8 mouse cellular contexts compared by ENCODE assay signal in the genomic region with DNA sequence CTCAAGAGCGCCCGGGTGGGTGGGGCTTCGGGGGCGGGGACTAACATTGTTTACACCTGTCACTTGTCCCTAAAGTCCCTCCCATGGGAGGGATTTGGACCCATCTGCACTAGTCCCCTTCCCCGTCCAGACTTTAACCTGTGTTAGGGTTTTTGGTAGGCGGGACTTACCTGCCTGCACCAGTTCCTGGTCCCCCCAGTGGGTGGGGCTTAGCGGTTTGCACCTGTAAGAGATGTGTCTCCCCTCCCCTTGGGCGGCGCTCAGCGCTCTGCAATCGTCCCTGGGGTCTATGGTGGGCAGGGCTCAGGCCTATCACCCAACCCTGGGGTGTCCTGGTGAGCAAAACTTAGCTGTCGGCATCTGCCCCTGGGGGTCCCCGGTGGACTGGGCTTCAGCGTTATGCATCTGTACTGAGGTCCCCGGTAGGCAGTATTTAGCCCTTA. TPM values are rescaled to one million over a fixed set of nuclear protein-coding genes. Genes with fewer than 3 reads are reported as not detected.
DNase-seq lines count a peak whose midpoint lies in the region; ATAC-seq and TF ChIP-seq lines count a peak whose summit lies in the region.

No protein-coding gene starts in this region.

- peaks cover 15% of the 10 kb centered on the region for H3K36me3 ChIP-seq in heart, embryonic 13.5 days
- peaks cover 20% of the 10 kb centered on the region; the same call in 1 of the 2 replicates for H3K36me3 ChIP-seq in limb, embryonic 14.5 days (ENCODE audit: control insufficient read depth, insufficient read depth, low read length)
- H3K36me3 ChIP-seq in neural tube, embryonic 13.5 days = peaks cover 27% of the 10 kb centered on the region

- H3K4me2 ChIP-seq in heart, embryonic 13.5 days = peak overlapping the region; percentile 98
- peak overlapping the region; percentile 94 for H3K4me2 ChIP-seq in limb, embryonic 14.5 days (replicated peaks; ENCODE audit: low read depth, low read length, severe bottlenecking)
- H3K4me2 ChIP-seq in neural tube, embryonic 13.5 days = peak overlapping the region; percentile 99

- peaks cover 38% of the 10 kb centered on the region for H3K4me1 ChIP-seq in heart, embryonic 13.5 days
- H3K4me1 ChIP-seq in limb, embryonic 14.5 days (ENCODE audit: control insufficient read depth, insufficient read depth, low read length) = peaks cover 13% of the 10 kb centered on the region; the same call in 1 of the 2 replicates
- peaks cover 41% of the 10 kb centered on the region for H3K4me1 ChIP-seq in neural tube, embryonic 13.5 days (replicated peaks)

- no peak for TF ChIP-seq POLR2A in limb, embryonic 14.5 days (IDR thresholded peaks at IDR 0.05; ENCODE audit: borderline replicate concordance, extremely low read depth, insufficient read depth, insufficient read length)

- under 1% methylated on average over 15 of the region's 15 CpGs for WGBS in heart, embryonic 13.5 days
- 2% methylated on average over 15 of the region's 15 CpGs for WGBS in limb, embryonic 14.5 days
- 2% methylated on average over 15 of the region's 15 CpGs for WGBS in neural tube, embryonic 13.5 days

- H3K9me3 ChIP-seq in heart, embryonic 13.5 days = no peaks in the 10 kb centered on the region
- no peaks in the 10 kb centered on the region for H3K9me3 ChIP-seq in limb, embryonic 14.5 days (ENCODE audit: control insufficient read depth, low read length)
- H3K9me3 ChIP-seq in neural tube, embryonic 13.5 days = no peaks in the 10 kb centered on the region

- H3K4me3 ChIP-seq in heart, embryonic 13.5 days = peak overlapping the region; percentile 97
- H3K4me3 ChIP-seq in limb, embryonic 14.5 days (replicated peaks; ENCODE audit: low read length) = peak overlapping the region; percentile 91
- H3K4me3 ChIP-seq in neural tube, embryonic 13.5 days = peak overlapping the region; percentile 95

- no peak for DNase-seq in heart, postnatal 4 days
- DNase-seq in R1 (ENCODE audit: low read depth, low spot score) = peak; percentile 94
- peak; percentile 31 for DNase-seq in limb, embryonic 14.5 days (ENCODE audit: low spot score)
- no peak for DNase-seq in adrenal gland, adult (ENCODE audit: inconsistent age in 2 of 2, low spot score in 1 of 2)
- DNase-seq in adrenal gland, postnatal 36 days = no peak

- H3K27me3 ChIP-seq in heart, embryonic 13.5 days (replicated peaks) = no peaks in the 10 kb centered on the region
- no peaks in the 10 kb centered on the region for H3K27me3 ChIP-seq in limb, embryonic 14.5 days (ENCODE audit: control insufficient read depth, insufficient read depth, low read length)
- no peaks in the 10 kb centered on the region for H3K27me3 ChIP-seq in neural tube, embryonic 13.5 days

- ATAC-seq in heart, embryonic 13.5 days (ENCODE audit: extremely low read depth, insufficient number of reproducible peaks, low FRiP score, low TSS enrichment) = no peak
- ATAC-seq in hematopoietic stem cell, adult 5-6 weeks (replicated peaks in 1 of 2; ENCODE audit: insufficient read depth in 1 of 2, low FRiP score in 2 of 2, low TSS enrichment in 1 of 2, low read depth in 1 of 2, poor library complexity in 2 of 2, severe bottlenecking in 2 of 2) = peak; percentile 3 to 11; a peak in 1 of 4 replicates
- ATAC-seq in limb, embryonic 14.5 days (ENCODE audit: low FRiP score, low read depth) = no peak
- peak; percentile 45 for ATAC-seq in neural tube, embryonic 13.5 days (ENCODE audit: low read depth)

- H3K9ac ChIP-seq in heart, embryonic 13.5 days = peak overlapping the region; percentile 90
- peak overlapping the region; percentile 80 for H3K9ac ChIP-seq in limb, embryonic 14.5 days (ENCODE audit: low read depth, low read length, severe bottlenecking)
- peak overlapping the region; percentile 91 for H3K9ac ChIP-seq in neural tube, embryonic 13.5 days

- peak overlapping the region; percentile 51 for H3K27ac ChIP-seq in heart, embryonic 13.5 days (replicated peaks)
- no peak overlapping the region for H3K27ac ChIP-seq in limb, embryonic 14.5 days (replicated peaks; ENCODE audit: low read depth, low read length)
- H3K27ac ChIP-seq in neural tube, embryonic 13.5 days (replicated peaks) = peak overlapping the region; percentile 79

RNA-seq across cellular contexts. Expression of a gene that starts 0.7 kb away (rescaled TPM):
- polyA plus RNA-seq in heart, embryonic 13.5 days (2015; fragmentation: Nextera tagmentation; extraction: Ambion mirVana) = 24.8 and 26.7 TPM in 2 replicates
- 10 to 100 TPM; 15.5 to 17.2 TPM for total RNA-seq in heart, postnatal 4 days (2021)
- total RNA-seq in hematopoietic stem cell, adult 5-6 weeks (2017) = 34.0 and 35.9 TPM in 2 replicates
- 75.9 and 77.5 TPM in 2 replicates for polyA plus RNA-seq in limb, embryonic 14.5 days (2012; rRNA removed)
- polyA plus RNA-seq in limb, embryonic 14.5 days (2014; fragmentation: Nextera tagmentation; extraction: Ambion mirVana) = 19.1 and 21.5 TPM in 2 replicates
- 38.3 and 41.6 TPM in 2 replicates for polyA plus RNA-seq in neural tube, embryonic 13.5 days (2015; fragmentation: Nextera tagmentation; extraction: Ambion mirVana)
- total RNA-seq in adrenal gland, postnatal 36 days (2021) = 10 to 100 TPM; 11.2 to 17.2 TPM

RNA-seq across cellular contexts. Expression of a gene that starts 12.5 kb away (rescaled TPM):
- polyA plus RNA-seq in heart, embryonic 13.5 days (2015; fragmentation: Nextera tagmentation; extraction: Ambion mirVana) = 29.2 and 33.9 TPM in 2 replicates
- 1 to 10 TPM; 6.4 to 9.5 TPM for total RNA-seq in heart, postnatal 4 days (2021)
- 24.2 and 25.4 TPM in 2 replicates for total RNA-seq in hematopoietic stem cell, adult 5-6 weeks (2017)
- polyA plus RNA-seq in limb, embryonic 14.5 days (2012; rRNA removed) = 46.2 and 52.2 TPM in 2 replicates
- polyA plus RNA-seq in limb, embryonic 14.5 days (2014; fragmentation: Nextera tagmentation; extraction: Ambion mirVana) = 33.8 and 36.6 TPM in 2 replicates
- polyA plus RNA-seq in neural tube, embryonic 13.5 days (2015; fragmentation: Nextera tagmentation; extraction: Ambion mirVana) = 8.8 and 9.0 TPM in 2 replicates
- total RNA-seq in adrenal gland, postnatal 36 days (2021) = 100 to 1,000 TPM in 1 of 2 experiments, 10 to 100 TPM in 1; 81.7 to 149 TPM

RNA-seq across cellular contexts. Expression of a gene that starts 16.6 kb away (rescaled TPM):
- polyA plus RNA-seq in heart, embryonic 13.5 days (2015; fragmentation: Nextera tagmentation; extraction: Ambion mirVana) = 285 and 314 TPM in 2 replicates
- total RNA-seq in heart, postnatal 4 days (2021) = 100 to 1,000 TPM; 162 to 169 TPM
- 22.3 and 48.7 TPM in 2 replicates for total RNA-seq in hematopoietic stem cell, adult 5-6 weeks (2017)
- 187 and 229 TPM in 2 replicates for polyA plus RNA-seq in limb, embryonic 14.5 days (2012; rRNA removed)
- 330 and 335 TPM in 2 replicates for polyA plus RNA-seq in limb, embryonic 14.5 days (2014; fragmentation: Nextera tagmentation; extraction: Ambion mirVana)
- 328 and 331 TPM in 2 replicates for polyA plus RNA-seq in neural tube, embryonic 13.5 days (2015; fragmentation: Nextera tagmentation; extraction: Ambion mirVana)
- 100 to 1,000 TPM; 202 to 239 TPM for total RNA-seq in adrenal gland, postnatal 36 days (2021)

RNA-seq across cellular contexts. Expression of a gene that starts 45.7 kb away (rescaled TPM):
- 0.05 and 0.07 TPM in 2 replicates for polyA plus RNA-seq in heart, embryonic 13.5 days (2015; fragmentation: Nextera tagmentation; extraction: Ambion mirVana)
- not detected for total RNA-seq in heart, postnatal 4 days (2021)
- not detected in 2 replicates for total RNA-seq in hematopoietic stem cell, adult 5-6 weeks (2017)
- polyA plus RNA-seq in limb, embryonic 14.5 days (2012; rRNA removed) = 0.04 TPM in 1 of 2 replicates, not detected in the other
- 0.10 TPM in 1 of 2 replicates, not detected in the other for polyA plus RNA-seq in limb, embryonic 14.5 days (2014; fragmentation: Nextera tagmentation; extraction: Ambion mirVana)
- polyA plus RNA-seq in neural tube, embryonic 13.5 days (2015; fragmentation: Nextera tagmentation; extraction: Ambion mirVana) = 0.08 and 0.31 TPM in 2 replicates
- total RNA-seq in adrenal gland, postnatal 36 days (2021) = not detected

Comparison
In these comparisons a context has a peak if more than half of its experiments do, and no peak if none do; other contexts are left out.
1. ATAC-seq: peak in hematopoietic stem cell, adult 5-6 weeks (2 of 2) and neural tube, embryonic 13.5 days (single experiment); none in heart, embryonic 13.5 days (single experiment) and limb, embryonic 14.5 days (single experiment).
2. DNase-seq: peak in R1 (single experiment) and limb, embryonic 14.5 days (single experiment); none in heart, postnatal 4 days (single experiment), adrenal gland, adult (0 of 2) and adrenal gland, postnatal 36 days (0 of 2).
3. Peak in every context shown above with its lines, with median percentiles within 50 percentile points of each other: H3K4me2 ChIP-seq, H3K4me3 ChIP-seq and H3K9ac ChIP-seq.